Mouse (Mus musculus): Measurements from ENCODE around the gene Vegfc.

The Vegfc gene

DNA sequence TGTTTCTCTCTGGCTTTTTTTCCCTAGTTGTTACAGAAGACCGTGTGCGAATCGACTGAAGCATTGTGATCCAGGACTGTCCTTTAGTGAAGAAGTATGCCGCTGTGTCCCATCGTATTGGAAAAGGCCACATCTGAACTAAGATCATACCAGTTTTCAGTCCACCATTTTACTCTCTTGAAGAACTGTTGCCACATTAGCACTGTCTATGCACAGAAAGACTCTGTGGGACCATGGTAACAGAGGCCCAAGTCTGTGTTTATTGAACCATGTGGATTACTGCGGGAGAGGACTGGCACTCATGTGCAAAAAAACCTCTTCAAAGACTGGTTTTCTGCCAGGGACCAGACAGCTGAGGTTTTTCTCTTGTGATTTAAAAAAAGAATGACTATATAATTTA lies 108.5 kb downstream of the Vegfc start:
- no peak for DNase-seq (ENCODE audit: low read depth, low spot score)

DNA sequence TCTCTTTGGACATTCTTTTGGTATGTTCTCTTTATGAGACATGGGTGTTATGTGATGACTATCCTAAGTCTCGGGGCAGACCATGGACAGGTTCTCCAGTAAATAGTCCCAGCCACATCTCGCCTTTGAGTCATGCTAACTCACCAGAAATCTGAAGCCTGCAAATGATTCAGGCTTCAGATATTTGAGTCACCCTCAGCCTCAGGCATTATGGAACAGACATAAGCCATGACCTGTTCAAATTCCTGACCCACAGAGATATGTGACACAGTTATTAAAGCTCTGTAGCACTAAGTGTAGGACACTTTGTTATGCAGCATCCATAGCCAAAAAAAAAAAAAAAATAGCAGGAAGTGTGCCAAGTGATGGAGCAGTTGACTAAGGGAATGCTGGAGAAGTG lies 138.8 kb downstream of the Vegfc start:
- no peak for DNase-seq (ENCODE audit: low read depth, low spot score)

DNA sequence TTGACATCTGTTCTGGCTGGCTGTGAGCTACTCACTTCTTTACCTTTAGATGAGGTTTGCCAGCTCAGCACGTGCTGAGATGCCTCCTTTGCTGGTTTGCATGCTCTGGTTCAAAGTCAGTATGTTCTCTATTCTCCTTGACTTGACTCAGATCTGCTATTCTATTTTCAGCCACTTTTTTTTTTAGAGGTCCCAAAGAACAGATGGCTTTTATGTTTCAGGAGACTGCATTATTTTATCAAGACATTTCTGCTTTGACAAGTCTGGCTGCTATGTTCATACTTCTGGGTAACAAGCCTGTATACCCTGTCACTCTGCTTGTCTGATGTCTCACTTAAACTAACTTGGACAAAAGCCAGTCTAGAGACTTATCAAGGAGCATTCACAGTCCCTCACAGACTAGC lies 151.4 kb downstream of the Vegfc start:
- DNase-seq (ENCODE audit: low read depth, low spot score) = no peak

- DNase-seq (ENCODE audit: low read depth, low spot score) = no peak
Observed at GRCm38 (mm10) chr8:54230638-54231037, 153.2 kb downstream of the Vegfc start.

DNA sequence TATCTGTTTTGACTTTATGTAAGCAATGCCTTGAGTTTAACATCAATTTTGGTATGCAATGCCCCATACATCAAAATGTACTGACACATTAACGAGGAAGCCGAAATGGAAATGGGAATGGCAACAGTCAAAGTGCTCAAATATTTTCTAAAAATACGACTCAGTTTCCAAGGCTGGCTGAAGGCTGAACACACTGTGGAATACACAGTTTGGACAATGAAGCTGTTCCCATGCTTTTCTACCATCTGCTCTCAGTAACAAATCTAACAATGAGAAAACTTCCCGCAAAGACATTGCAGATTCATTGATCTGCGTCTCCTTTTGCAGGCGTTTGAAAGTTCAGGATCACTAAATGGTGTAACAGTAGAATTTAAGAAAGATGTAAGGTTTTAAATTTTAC lies 155.9 kb downstream of the Vegfc start:
- DNase-seq (ENCODE audit: low read depth, low spot score) = no peak

Measured in A20 (cell line).